In genomic region chr11:119165995-119166394, GRCm38 (mm10) we compare ENCODE assay signal across 15 mouse cellular contexts.
A peak's percentile ranks its signal among the peaks of the same experiment; 100 is the strongest.
DNase-seq lines count a peak whose midpoint lies in the region; ATAC-seq and TF ChIP-seq lines count a peak whose summit lies in the region.
"Had no signal": no experiment of that assay in that cellular context is flagged by ENCODE, and none has a peak within 500 bp of the region (broad histone marks: within the 10 kb centered on the region; RNA-seq: fewer than 3 reads in every experiment).

No protein-coding gene starts in this region.

- no peak overlapping the region for H3K9ac ChIP-seq in liver, embryonic 12.5 days
- H3K9ac ChIP-seq: limb, embryonic 15.5 days had no signal

- H3K4me2 ChIP-seq in liver, embryonic 12.5 days = no peak overlapping the region
- H3K4me2 ChIP-seq: limb, embryonic 15.5 days had no signal

- peak; percentile 60 for DNase-seq in 3T3-L1 (ENCODE audit: low read depth, low spot score)
- DNase-seq in spleen, adult 2 months (ENCODE audit: low read depth in 1 of 2, low spot score in 2 of 2) = peak; percentile 65 to 78
- no peak for DNase-seq in ovary, postnatal 14 days (ENCODE audit: low spot score)
- no peak for DNase-seq in right cerebral cortex, postnatal 36 days (ENCODE audit: low spot score in 2 of 2)
- DNase-seq in limb, embryonic 10.5 days (ENCODE audit: low spot score) = no peak
- DNase-seq: adrenal gland, postnatal 10 days; cerebellum, adult 18-20 months; heart, postnatal 36 days; kidney, adult 9 months; layer of hippocampus, adult 9-11 months had no signal

- no peak overlapping the region for H3K4me3 ChIP-seq in spleen, adult 2 months (ENCODE audit: extremely low read depth, insufficient read depth, insufficient read length)
- no peak overlapping the region for H3K4me3 ChIP-seq in limb, embryonic 10.5 days
- H3K4me3 ChIP-seq in liver, embryonic 12.5 days = no peak overlapping the region
- H3K4me3 ChIP-seq: limb, embryonic 15.5 days had no signal

- H3K36me3 ChIP-seq in spleen, adult 2 months (ENCODE audit: control insufficient read depth, insufficient read depth, low read length) = no peaks in the 10 kb centered on the region
- H3K36me3 ChIP-seq in limb, embryonic 10.5 days = peaks cover 8% of the 10 kb centered on the region; the same call in 1 of the 2 replicates
- H3K36me3 ChIP-seq in liver, embryonic 12.5 days = no peaks in the 10 kb centered on the region

- ATAC-seq in CD4-positive, CD25-positive, alpha-beta regulatory T cell, adult 4 months = peak; percentile 91
- ATAC-seq in inflammation-experienced regulatory T-cells, adult 6 months = peak; percentile 88
- ATAC-seq in liver, embryonic 12.5 days = no peak
- ATAC-seq: forebrain, embryonic 16.5 days had no signal

- H3K9me3 ChIP-seq in limb, embryonic 10.5 days (replicated peaks) = no peaks in the 10 kb centered on the region
- H3K9me3 ChIP-seq in liver, embryonic 12.5 days (replicated peaks) = no peaks in the 10 kb centered on the region
- H3K9me3 ChIP-seq: limb, embryonic 15.5 days had no signal

- H3K27me3 ChIP-seq in spleen, adult 2 months (ENCODE audit: control insufficient read depth, insufficient read depth, low read length) = no peaks in the 10 kb centered on the region
- no peaks in the 10 kb centered on the region for H3K27me3 ChIP-seq in limb, embryonic 10.5 days (ENCODE audit: low read depth, poor library complexity, severe bottlenecking)
- H3K27me3 ChIP-seq in liver, embryonic 12.5 days (replicated peaks) = no peaks in the 10 kb centered on the region
- H3K27me3 ChIP-seq: limb, embryonic 15.5 days had no signal

- H3K4me1 ChIP-seq in spleen, adult 2 months (ENCODE audit: control insufficient read depth, insufficient read depth, insufficient read length) = peaks cover 20% of the 10 kb centered on the region; the same call in 1 of the 2 replicates
- peaks cover 25% of the 10 kb centered on the region for H3K4me1 ChIP-seq in limb, embryonic 10.5 days
- no peaks in the 10 kb centered on the region for H3K4me1 ChIP-seq in liver, embryonic 12.5 days

- WGBS in spleen, adult 2 months = 7% methylated on average over 10 of the region's 10 CpGs
- 87% methylated on average over 10 of the region's 10 CpGs for WGBS in limb, embryonic 10.5 days
- 58% methylated on average over 10 of the region's 10 CpGs for WGBS in liver, embryonic 12.5 days (ENCODE audit: insufficient replicate concordance)

- peak overlapping the region; percentile 68 for H3K27ac ChIP-seq in spleen, adult 2 months (ENCODE audit: insufficient read depth, low read length)
- no peak overlapping the region for H3K27ac ChIP-seq in limb, embryonic 10.5 days
- no peak overlapping the region for H3K27ac ChIP-seq in liver, embryonic 12.5 days
- H3K27ac ChIP-seq: limb, embryonic 15.5 days had no signal

- no peak for TF ChIP-seq CTCF in spleen, adult 2 months (IDR thresholded peaks at IDR 0.05; ENCODE audit: extremely low read depth, insufficient read depth, insufficient read length, insufficient replicate concordance)

- TF ChIP-seq POLR2A in spleen, adult 2 months (IDR thresholded peaks at IDR 0.05; ENCODE audit: low read depth, low read length) = no peak

Comparison
In these comparisons a context has a peak if more than half of its experiments do, and no peak if none do; other contexts are left out.
1. DNase-seq: peak in 3T3-L1 (single experiment) and spleen, adult 2 months (2 of 2); none in ovary, postnatal 14 days (single experiment), right cerebral cortex, postnatal 36 days (0 of 2) and limb, embryonic 10.5 days (single experiment).